Mouse (Mus musculus): ENCODE measurements at regions not wholly inside any gene's neighbourhood (a gene's known extent, or its start where the extent isn't known, plus 50 kb on each side); places are given as distances from the start of the nearest gene placed in this dataset.

DNA sequence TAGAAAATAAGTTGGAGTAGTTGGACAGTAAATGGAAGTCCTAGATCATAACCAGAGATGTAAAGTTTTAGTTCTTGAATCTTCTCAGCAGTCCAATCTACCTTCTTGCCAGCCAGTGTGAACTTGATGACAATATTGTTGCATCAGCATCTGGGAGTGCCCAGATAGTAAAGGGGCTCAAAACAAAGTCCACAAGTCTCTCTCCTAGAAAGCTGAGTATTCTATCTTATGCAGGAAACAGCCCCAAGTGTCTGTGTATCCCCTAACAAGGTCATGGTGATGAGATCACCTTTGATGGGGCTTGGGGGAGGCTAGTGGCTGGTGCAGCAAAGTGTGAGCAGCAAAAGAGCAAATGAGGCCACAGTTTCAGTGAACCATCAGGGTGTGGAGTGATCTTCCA is 194.8 kb downstream of the Tle1 start:
- Histone ChIP-seq H3K4me2 (ENCODE audit: low read length) (no peak overlapping the region), H3K4me3 (replicated peaks; ENCODE audit: low read depth, low read length) (no peak overlapping the region), H3K9me3 (replicated peaks; ENCODE audit: low read length) (no peaks in the 10 kb centered on the region), H3K4me1 (replicated peaks; ENCODE audit: insufficient read depth, low read length) (no peaks in the 10 kb centered on the region), H3K36me3 (ENCODE audit: insufficient read depth, low read length) (no peaks in the 10 kb centered on the region), H3K27ac (no peak overlapping the region), H3K27me3 (ENCODE audit: insufficient read depth, low read length) (no peaks in the 10 kb centered on the region), H3K9ac (ENCODE audit: low read depth, low read length) (no peak overlapping the region)
- ATAC-seq (replicated peaks; ENCODE audit: low FRiP score, low read depth) (no peak), DNase-seq (ENCODE audit: low spot score) (no peak)
- TF ChIP-seq CTCF (IDR thresholded peaks at IDR 0.05; ENCODE audit: low read depth) = no peak

DNA sequence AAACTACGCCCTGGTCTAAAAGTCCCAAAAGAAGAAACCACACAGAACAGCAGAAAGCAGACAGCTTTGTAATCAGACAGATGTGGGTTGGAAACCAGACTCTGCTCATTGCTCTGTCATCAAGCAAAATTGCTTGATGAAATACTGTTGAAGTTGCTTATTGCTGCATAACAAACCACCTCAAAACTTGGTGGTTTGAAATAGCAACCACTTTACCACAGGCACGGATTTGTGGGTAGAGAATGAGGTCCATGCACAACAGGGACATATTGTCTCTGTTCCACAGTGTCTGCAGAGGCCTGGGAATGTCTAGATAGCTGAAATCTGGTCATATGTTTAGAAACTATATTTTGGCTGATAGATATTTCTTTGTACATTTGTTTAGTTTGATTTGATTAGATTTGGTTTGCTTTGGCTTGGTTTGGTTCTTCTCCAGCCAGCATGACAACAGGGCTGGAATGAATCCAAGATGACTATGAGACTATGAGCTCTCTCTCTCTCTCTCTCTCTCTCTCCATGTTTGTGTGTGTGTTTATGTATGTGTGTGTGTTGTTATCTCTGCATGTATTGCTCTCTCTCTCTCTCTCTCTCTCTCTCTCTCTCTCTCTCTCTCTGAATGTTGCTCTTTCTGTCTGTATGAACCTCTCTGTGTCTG is 199.4 kb downstream of the Tle1 start:
- no peaks in the 10 kb centered on the region for H3K9me3 ChIP-seq (replicated peaks; ENCODE audit: low read length)
- no peaks in the 10 kb centered on the region for H3K36me3 ChIP-seq (ENCODE audit: insufficient read depth, low read length)
- 67% methylated on average over 2 of the region's 2 CpGs for WGBS
- DNase-seq (ENCODE audit: low spot score) (peak; percentile 19), ATAC-seq (replicated peaks; ENCODE audit: low FRiP score, low read depth) (no peak)
- H3K27ac ChIP-seq = no peak overlapping the region
- TF ChIP-seq CTCF (IDR thresholded peaks at IDR 0.05; ENCODE audit: low read depth) = no peak
- H3K4me1 ChIP-seq (replicated peaks; ENCODE audit: insufficient read depth, low read length) = no peaks in the 10 kb centered on the region
- H3K4me3 ChIP-seq (replicated peaks; ENCODE audit: low read depth, low read length) = no peak overlapping the region
- H3K27me3 ChIP-seq (ENCODE audit: insufficient read depth, low read length) = no peaks in the 10 kb centered on the region
- no peak overlapping the region for H3K9ac ChIP-seq (ENCODE audit: low read depth, low read length)
- H3K4me2 ChIP-seq (ENCODE audit: low read length) = no peak overlapping the region

DNA sequence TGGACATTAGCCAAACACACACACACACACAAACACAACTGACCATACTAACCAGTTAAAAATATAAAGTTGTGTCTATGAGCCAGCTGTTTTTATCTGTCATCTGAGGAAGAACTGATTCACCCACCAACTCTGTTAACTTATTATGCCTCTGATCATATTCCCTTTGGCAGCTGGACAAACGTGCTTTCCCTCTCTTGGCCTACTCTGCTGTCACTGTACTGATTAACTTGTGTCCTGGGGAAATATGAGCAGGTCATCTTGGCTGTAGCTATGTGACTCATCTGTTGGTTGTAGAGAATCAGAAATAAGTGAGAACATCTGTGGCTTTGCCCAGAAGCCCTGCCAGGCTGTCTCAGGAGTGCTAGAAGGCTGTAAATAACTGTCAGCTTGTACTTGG is 210.9 kb upstream of the Gm11232 start:
- no peak for ATAC-seq (replicated peaks; ENCODE audit: low FRiP score, low read depth)
- Histone ChIP-seq H3K4me3 (replicated peaks; ENCODE audit: low read depth, low read length) (no peak overlapping the region), H3K4me2 (ENCODE audit: low read length) (no peak overlapping the region), H3K27me3 (ENCODE audit: insufficient read depth, low read length) (no peaks in the 10 kb centered on the region), H3K9ac (ENCODE audit: low read depth, low read length) (no peak overlapping the region), H3K36me3 (ENCODE audit: insufficient read depth, low read length) (no peaks in the 10 kb centered on the region), H3K27ac (no peak overlapping the region), H3K9me3 (replicated peaks; ENCODE audit: low read length) (no peaks in the 10 kb centered on the region), H3K4me1 (replicated peaks; ENCODE audit: insufficient read depth, low read length) (no peaks in the 10 kb centered on the region)
- TF ChIP-seq CTCF (IDR thresholded peaks at IDR 0.05; ENCODE audit: low read depth) = no peak
- peak; percentile 38 for DNase-seq (ENCODE audit: low spot score)
- 11% methylated on average over 1 of the region's 1 CpGs for WGBS

DNA sequence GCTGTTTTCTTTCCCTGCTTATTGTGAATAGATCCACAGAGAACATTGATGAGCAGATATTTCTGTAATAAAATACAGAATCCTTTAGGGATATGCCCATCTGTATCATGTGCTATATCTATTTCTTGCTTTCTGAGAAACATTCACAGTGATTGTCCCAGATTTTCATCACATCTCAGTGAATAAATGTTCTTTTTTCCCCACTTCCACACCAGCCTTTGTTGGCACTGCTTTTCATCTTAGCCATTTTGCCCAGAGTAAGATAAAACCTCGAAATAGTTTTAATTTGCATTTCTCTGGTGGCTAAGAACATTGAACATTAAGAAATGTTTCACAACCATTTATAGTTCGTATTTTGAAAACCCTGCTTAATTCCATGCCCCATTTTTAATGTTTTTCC is 195.7 kb upstream of the Gm11232 start:
- Histone ChIP-seq H3K27ac (no peak overlapping the region), H3K9me3 (replicated peaks; ENCODE audit: low read length) (no peaks in the 10 kb centered on the region), H3K9ac (ENCODE audit: low read depth, low read length) (no peak overlapping the region), H3K4me3 (replicated peaks; ENCODE audit: low read depth, low read length) (no peak overlapping the region), H3K4me2 (ENCODE audit: low read length) (no peak overlapping the region), H3K36me3 (ENCODE audit: insufficient read depth, low read length) (no peaks in the 10 kb centered on the region), H3K27me3 (ENCODE audit: insufficient read depth, low read length) (no peaks in the 10 kb centered on the region), H3K4me1 (replicated peaks; ENCODE audit: insufficient read depth, low read length) (no peaks in the 10 kb centered on the region)
- DNase-seq (ENCODE audit: low spot score) = no peak
- no peak for ATAC-seq (replicated peaks; ENCODE audit: low FRiP score, low read depth)
- no peak for TF ChIP-seq CTCF (IDR thresholded peaks at IDR 0.05; ENCODE audit: low read depth)
- whole genome bisulfite sequencing = 81% methylated on average over 2 of the region's 2 CpGs

DNA sequence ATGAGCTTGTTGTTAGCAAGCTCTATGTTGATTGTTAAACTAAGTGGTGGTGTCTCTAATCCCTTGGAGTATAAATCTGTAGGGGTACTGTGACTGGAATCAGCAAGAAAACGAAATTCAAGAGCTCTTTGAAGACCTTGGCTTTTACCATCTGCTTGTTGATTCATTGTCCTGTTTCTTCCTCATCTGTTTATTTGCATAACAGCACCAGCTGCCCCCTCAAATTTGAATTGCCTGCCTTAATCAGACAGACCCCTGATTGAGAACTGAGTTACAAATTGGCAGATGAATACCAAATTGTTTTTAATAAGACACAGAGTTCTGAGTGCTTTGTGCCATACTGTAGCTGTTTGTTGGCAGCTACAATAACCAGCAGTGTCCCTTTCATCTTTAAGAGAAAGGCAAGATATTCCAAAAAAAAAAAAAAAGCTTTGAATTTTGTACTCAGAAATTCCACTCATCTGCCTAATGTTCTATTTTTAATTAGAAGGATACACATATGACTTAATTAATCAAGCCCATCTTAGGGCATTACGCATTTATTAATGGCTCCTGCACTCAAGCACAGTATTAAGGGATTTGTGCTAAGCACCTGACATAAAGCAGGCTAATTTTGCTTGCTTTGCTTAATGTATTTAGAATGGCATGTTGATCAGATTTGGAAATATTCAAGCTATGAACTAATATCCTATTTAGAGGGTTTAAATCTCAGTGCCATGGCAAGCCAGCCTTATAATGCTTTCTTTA is 175.6 kb upstream of the Gm11232 start:
- 65% methylated on average over 2 of the region's 2 CpGs for WGBS
- no peaks in the 10 kb centered on the region for H3K4me1 ChIP-seq (replicated peaks; ENCODE audit: insufficient read depth, low read length)
- no peaks in the 10 kb centered on the region for H3K27me3 ChIP-seq (ENCODE audit: insufficient read depth, low read length)
- H3K27ac ChIP-seq = no peak overlapping the region
- no peak for TF ChIP-seq CTCF (IDR thresholded peaks at IDR 0.05; ENCODE audit: low read depth)
- ATAC-seq (replicated peaks; ENCODE audit: low FRiP score, low read depth) (no peak), DNase-seq (ENCODE audit: low spot score) (no peak)
- no peaks in the 10 kb centered on the region for H3K9me3 ChIP-seq (replicated peaks; ENCODE audit: low read length)
- no peak overlapping the region for H3K4me2 ChIP-seq (ENCODE audit: low read length)
- H3K4me3 ChIP-seq (replicated peaks; ENCODE audit: low read depth, low read length) = no peak overlapping the region
- no peaks in the 10 kb centered on the region for H3K36me3 ChIP-seq (ENCODE audit: insufficient read depth, low read length)
- H3K9ac ChIP-seq (ENCODE audit: low read depth, low read length) = no peak overlapping the region

DNA sequence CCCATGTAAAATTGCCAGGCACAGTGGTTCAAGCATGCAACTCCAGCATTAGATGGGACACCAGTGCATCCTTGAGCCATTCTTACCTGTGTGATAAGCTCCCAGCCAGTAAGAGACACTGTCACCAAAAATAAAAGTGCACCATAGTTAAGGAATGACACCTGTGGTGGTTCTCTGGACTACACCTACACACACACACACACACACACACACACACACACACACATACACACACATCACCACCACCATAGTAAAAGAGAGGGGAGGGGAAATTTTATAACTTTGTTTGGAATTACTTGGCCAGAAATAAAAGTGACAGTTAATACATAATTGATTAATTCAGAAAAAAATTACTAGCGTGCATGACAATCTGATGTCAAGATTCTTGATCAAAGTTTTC is 175.1 kb upstream of the Gm11232 start:
- Histone ChIP-seq H3K27me3 (ENCODE audit: insufficient read depth, low read length) (no peaks in the 10 kb centered on the region), H3K9ac (ENCODE audit: low read depth, low read length) (no peak overlapping the region), H3K4me2 (ENCODE audit: low read length) (no peak overlapping the region), H3K4me3 (replicated peaks; ENCODE audit: low read depth, low read length) (no peak overlapping the region), H3K27ac (no peak overlapping the region), H3K36me3 (ENCODE audit: insufficient read depth, low read length) (no peaks in the 10 kb centered on the region), H3K9me3 (replicated peaks; ENCODE audit: low read length) (no peaks in the 10 kb centered on the region), H3K4me1 (replicated peaks; ENCODE audit: insufficient read depth, low read length) (no peaks in the 10 kb centered on the region)
- ATAC-seq (replicated peaks; ENCODE audit: low FRiP score, low read depth) (no peak), DNase-seq (ENCODE audit: low spot score) (no peak)
- TF ChIP-seq CTCF (IDR thresholded peaks at IDR 0.05; ENCODE audit: low read depth) = no peak
- WGBS = 76% methylated on average over 1 of the region's 1 CpGs
